In the genomic region with DNA sequence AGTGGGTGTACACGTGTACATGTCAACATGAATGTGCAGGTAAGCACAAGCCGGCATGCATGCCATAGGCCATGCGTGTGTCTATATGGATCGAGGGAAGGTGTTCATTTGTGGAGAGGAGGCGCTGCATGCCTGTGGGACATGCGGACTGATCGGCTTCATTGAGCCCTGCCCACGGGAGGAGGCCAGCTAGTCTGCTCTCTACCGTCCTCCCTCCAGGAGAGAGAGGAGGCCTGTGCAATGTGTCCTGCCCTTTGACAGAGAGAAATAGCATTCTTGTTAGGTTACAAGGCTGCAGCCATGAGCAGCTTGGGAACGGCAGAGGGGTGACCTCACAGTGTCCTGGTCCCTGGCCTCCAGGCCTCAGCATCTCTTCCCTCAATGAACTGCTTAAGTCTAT, we compare ENCODE assay signal across 23 mouse cellular contexts. TPM values are rescaled to one million over a fixed set of nuclear protein-coding genes. Genes with fewer than 3 reads are reported as not detected.
DNase-seq lines count a peak whose midpoint lies in the region; ATAC-seq and TF ChIP-seq lines count a peak whose summit lies in the region.
"Had no signal": no experiment of that assay in that cellular context is flagged by ENCODE, and none has a peak within 500 bp of the region (broad histone marks: within the 10 kb centered on the region; RNA-seq: fewer than 3 reads in every experiment).

No protein-coding gene starts in this region.

- no peak overlapping the region for H3K4me3 ChIP-seq in gastrocnemius, adult 2 months
- H3K4me3 ChIP-seq in hindbrain, embryonic 10.5 days, result no peak overlapping the region
- H3K4me3 ChIP-seq in hindbrain, embryonic 11.5 days (ENCODE audit: low read depth, low read length), result no peak overlapping the region
- H3K4me3 ChIP-seq: embryonic facial prominence, embryonic 15.5 days; erythroblast, embryonic 14.5 days; forebrain, embryonic 10.5 days; heart, adult 2 months; heart, embryonic 15.5 days; hindbrain, embryonic 12.5 days had no signal

- H3K27me3 ChIP-seq in hindbrain, embryonic 10.5 days (ENCODE audit: insufficient read depth, poor library complexity, severe bottlenecking), result peaks cover 41% of the 10 kb centered on the region
- 0 out of 2 replicates have a peak, but pooled peaks cover 2% of the 10 kb centered on the region for H3K27me3 ChIP-seq in hindbrain, embryonic 11.5 days (ENCODE audit: control insufficient read depth, insufficient read depth, low read length)
- H3K27me3 ChIP-seq: embryonic facial prominence, embryonic 15.5 days; heart, embryonic 15.5 days; Patski had no signal

- DNase-seq in gastrocnemius, adult 2 months, result peak; percentile 27
- DNase-seq in gastrocnemius, postnatal 25 days, result no peak
- DNase-seq in hindbrain, embryonic 10.5 days (ENCODE audit: low spot score), result no peak
- no peak for DNase-seq in hindbrain, embryonic 11.5 days (ENCODE audit: low spot score)
- DNase-seq in testis, postnatal 10 days (ENCODE audit: low spot score), result peak; percentile 43
- no peak for DNase-seq in testis, postnatal 14 days (ENCODE audit: low spot score)
- DNase-seq in layer of hippocampus, adult 8-10 months (ENCODE audit: low spot score in 2 of 2), result no peak
- DNase-seq: adrenal gland, adult 2 months; adrenal gland, postnatal 36 days; cerebellum, adult 2 months; cerebellum, postnatal 10 days; heart, adult 2 months had no signal

- peak overlapping the region; percentile 68; the same call in 1 of the 2 replicates for H3K27ac ChIP-seq in gastrocnemius, adult 2 months
- H3K27ac ChIP-seq in hindbrain, embryonic 10.5 days, result peak overlapping the region; percentile 23; the same call in 1 of the 2 replicates
- no peak overlapping the region for H3K27ac ChIP-seq in hindbrain, embryonic 11.5 days (ENCODE audit: low read depth, low read length)
- H3K27ac ChIP-seq: embryonic facial prominence, embryonic 15.5 days; heart, embryonic 15.5 days; hindbrain, embryonic 12.5 days had no signal

- intact Hi-C loops in gastrocnemius, adult 2 months (cut with DNase I), result no loop called here

- no peak overlapping the region for H3K9ac ChIP-seq in hindbrain, embryonic 11.5 days (ENCODE audit: low read depth, low read length)
- H3K9ac ChIP-seq: embryonic facial prominence, embryonic 15.5 days; heart, embryonic 15.5 days; hindbrain, embryonic 12.5 days had no signal

- TF ChIP-seq CTCF in gastrocnemius, adult 2 months (IDR thresholded peaks at IDR 0.05), result no peak

- H3K4me2 ChIP-seq in hindbrain, embryonic 11.5 days (replicated peaks; ENCODE audit: low read depth, low read length), result no peak overlapping the region
- H3K4me2 ChIP-seq: embryonic facial prominence, embryonic 15.5 days; heart, embryonic 15.5 days; hindbrain, embryonic 12.5 days had no signal

- 92% methylated on average over 10 of the region's 10 CpGs for WGBS in hindbrain, embryonic 10.5 days
- WGBS in hindbrain, embryonic 11.5 days, result 85% methylated on average over 10 of the region's 10 CpGs

- no peak for ATAC-seq in hindbrain, embryonic 11.5 days (ENCODE audit: low FRiP score)
- ATAC-seq: activated CD4-positive, CD25-positive, alpha-beta regulatory T cell, adult 4 months; forebrain, embryonic 14.5 days; hindbrain, embryonic 16.5 days; inflammation-experienced regulatory T-cells, adult 6 months; Patski had no signal

- H3K36me3 ChIP-seq in hindbrain, embryonic 10.5 days, result no peaks in the 10 kb centered on the region
- no peaks in the 10 kb centered on the region for H3K36me3 ChIP-seq in hindbrain, embryonic 11.5 days (ENCODE audit: control insufficient read depth, insufficient read depth, low read length)
- H3K36me3 ChIP-seq: embryonic facial prominence, embryonic 15.5 days; forebrain, embryonic 10.5 days; heart, embryonic 15.5 days; hindbrain, embryonic 12.5 days had no signal

- H3K9me3 ChIP-seq in hindbrain, embryonic 10.5 days, result no peaks in the 10 kb centered on the region
- no peaks in the 10 kb centered on the region for H3K9me3 ChIP-seq in hindbrain, embryonic 11.5 days (ENCODE audit: control insufficient read depth, low read length)
- H3K9me3 ChIP-seq: embryonic facial prominence, embryonic 15.5 days; forebrain, embryonic 10.5 days; heart, embryonic 15.5 days; hindbrain, embryonic 12.5 days had no signal

- peaks cover 37% of the 10 kb centered on the region for H3K4me1 ChIP-seq in hindbrain, embryonic 10.5 days (replicated peaks)
- peaks cover 2% of the 10 kb centered on the region; the same call in 1 of the 2 replicates for H3K4me1 ChIP-seq in hindbrain, embryonic 11.5 days (replicated peaks; ENCODE audit: control insufficient read depth, insufficient read depth, low read length)

RNA-seq across cellular contexts. Expression of gene Pgf, which starts 18.6 kb away (rescaled TPM):
- 1 to 10 TPM; 1.5 to 1.8 TPM for total RNA-seq in gastrocnemius, adult 2 months (2021)
- 1 to 10 TPM; 1.3 to 1.8 TPM for total RNA-seq in gastrocnemius, postnatal 25 days (2021)
- polyA plus RNA-seq in hindbrain, embryonic 10.5 days (2016; fragmentation: Nextera tagmentation; extraction: Ambion mirVana), result 5.8 and 8.0 TPM in 2 replicates
- polyA plus RNA-seq in hindbrain, embryonic 11.5 days (2014; fragmentation: Nextera tagmentation; extraction: Ambion mirVana), result 5.4 and 7.8 TPM in 2 replicates
- 1 to 10 TPM; 4.2 to 6.6 (median 6.1) TPM for total RNA-seq in layer of hippocampus, adult 8-10 months (2022)
- total RNA-seq: MEL had no signal
- polyA plus RNA-seq: activated CD4-positive, CD25-positive, alpha-beta regulatory T cell, adult 4 months; erythroblast, embryonic 14.5 days; inflammation-experienced regulatory T-cells, adult 6 months had no signal

RNA-seq across cellular contexts. Expression of gene Eif2b2, which starts 23.1 kb away (rescaled TPM):
- 10 to 100 TPM; 56.1 to 63.1 TPM for total RNA-seq in gastrocnemius, adult 2 months (2021)
- total RNA-seq in gastrocnemius, postnatal 25 days (2021), result 10 to 100 TPM; 47.1 to 54.2 TPM
- 126 and 131 TPM in 2 replicates for polyA plus RNA-seq in hindbrain, embryonic 10.5 days (2016; fragmentation: Nextera tagmentation; extraction: Ambion mirVana)
- polyA plus RNA-seq in hindbrain, embryonic 11.5 days (2014; fragmentation: Nextera tagmentation; extraction: Ambion mirVana), result 90.0 and 103 TPM in 2 replicates
- total RNA-seq in layer of hippocampus, adult 8-10 months (2022), result 10 to 100 TPM; 52.0 to 70.8 (median 60.7) TPM

RNA-seq across cellular contexts. Expression of gene Rps6kl1, which starts 45.1 kb away (rescaled TPM):
- 1 to 10 TPM in 1 of 2 experiments, under 1 TPM in 1; 0.94 to 1.1 TPM for total RNA-seq in gastrocnemius, adult 2 months (2021)
- 1 to 10 TPM in 1 of 2 experiments, under 1 TPM in 1; 0.95 to 1.1 TPM for total RNA-seq in gastrocnemius, postnatal 25 days (2021)
- polyA plus RNA-seq in hindbrain, embryonic 10.5 days (2016; fragmentation: Nextera tagmentation; extraction: Ambion mirVana), result 3.7 and 3.8 TPM in 2 replicates
- 2.3 and 2.6 TPM in 2 replicates for polyA plus RNA-seq in hindbrain, embryonic 11.5 days (2014; fragmentation: Nextera tagmentation; extraction: Ambion mirVana)
- total RNA-seq in layer of hippocampus, adult 8-10 months (2022), result 10 to 100 TPM; 35.8 to 43.4 (median 39.8) TPM

Comparison
In these comparisons a context has a peak if more than half of its experiments do, and no peak if none do; other contexts are left out.
1. DNase-seq: peak in gastrocnemius, adult 2 months (single experiment) and testis, postnatal 10 days (single experiment); none in gastrocnemius, postnatal 25 days (single experiment), hindbrain, embryonic 10.5 days (single experiment), hindbrain, embryonic 11.5 days (single experiment), testis, postnatal 14 days (single experiment) and layer of hippocampus, adult 8-10 months (0 of 2).
2. RNA of gene Rps6kl1, which starts 45.1 kb away (total RNA-seq): 35.8 to 43.4 TPM in layer of hippocampus, adult 8-10 months; 0.95 to 1.1 TPM in gastrocnemius, postnatal 25 days and 0.94 to 1.1 TPM in gastrocnemius, adult 2 months; every median in the first group is over 10 times any median in the second.